Mouse (Mus musculus): ENCODE data around the gene Lrp8. TPM values are rescaled to one million over a fixed set of nuclear protein-coding genes. Genes with fewer than 3 reads are reported as not detected.

Gene Lrp8
- total and polyA plus RNA-seq, 3 experiments: 6.4 to 21.1 (median 14.2) TPM

DNA sequence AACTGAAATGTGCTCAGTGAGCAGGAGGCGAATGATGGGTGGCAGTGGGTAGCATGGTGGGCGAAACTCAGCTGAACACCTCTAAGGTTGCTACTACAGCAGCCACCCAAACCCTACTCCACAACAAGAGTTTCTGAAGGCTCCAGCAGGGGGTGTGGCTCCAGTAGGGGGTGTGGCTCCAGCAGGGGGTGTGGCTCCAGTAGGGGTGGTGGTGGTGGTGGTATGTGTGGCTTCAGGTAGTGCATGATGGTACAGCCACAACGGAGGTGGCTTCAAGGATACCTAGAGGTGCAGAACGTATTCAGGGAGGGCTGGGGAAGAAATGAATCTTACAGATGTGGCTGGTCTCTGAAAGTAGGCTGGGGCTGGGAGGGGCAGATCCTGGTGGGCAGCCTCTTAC is 5.7 kb downstream of the Lrp8 start:
- H3K27me3 ChIP-seq (replicated peaks): no peaks in the 10 kb centered on the region
- H3K27ac ChIP-seq (ENCODE audit: insufficient read depth, low read depth): no peak overlapping the region
- H3K4me3 ChIP-seq (replicated peaks in 1 of 3; ENCODE audit: low read depth in 2 of 3, low read length in 2 of 3, poor library complexity in 1 of 3): no peak overlapping the region
- H3K9me3 ChIP-seq (replicated peaks; ENCODE audit: low read length): no peaks in the 10 kb centered on the region
- in situ Hi-C loops (cut with MboI; ENCODE audit: low pct_ligation_motif_present, low pct_unique_long_range_greater_than_20kb, low sequenced_read_pairs) (loop anchor here (5.0 kb wide), 1 partner anchor 35 kb away; no protein-coding TSS in a partner anchor), dilution Hi-C loops (cut with MboI; ENCODE audit: extremely low pct_ligation_motif_present, extremely low pct_unique_long_range_greater_than_20kb, low sequenced_read_pairs) (no loop called here)
- no peak for TF ChIP-seq TCF12 (IDR thresholded peaks at IDR 0.05; ENCODE audit: low read depth, low read length)
- no peak for TF ChIP-seq UBTF (IDR thresholded peaks at IDR 0.05; ENCODE audit: low read depth, low read length)
- peaks cover 2 to 44% of the 10 kb centered on the region in 2 experiments; a peak in 3 of 4 replicates for H3K4me1 ChIP-seq (ENCODE audit: control insufficient read depth in 1 of 2, insufficient read depth in 2 of 2)
- no peaks in the 10 kb centered on the region for H3K79me2 ChIP-seq (replicated peaks; ENCODE audit: control insufficient read depth, extremely low read depth, insufficient read depth, poor library complexity, severe bottlenecking)
- peaks cover 0 to 71% of the 10 kb centered on the region in 2 experiments for H3K36me3 ChIP-seq (replicated peaks in 1 of 2; ENCODE audit: control insufficient read depth in 1 of 2, insufficient read depth in 1 of 2, low read length in 1 of 2)
- no peak for DNase-seq (ENCODE audit: extremely low read depth)
- no peak overlapping the region for H3K4me2 ChIP-seq (ENCODE audit: insufficient read depth, low read depth, poor library complexity, severe bottlenecking)
- no peak overlapping the region for H3K9ac ChIP-seq (ENCODE audit: insufficient read depth, low read depth)

DNA sequence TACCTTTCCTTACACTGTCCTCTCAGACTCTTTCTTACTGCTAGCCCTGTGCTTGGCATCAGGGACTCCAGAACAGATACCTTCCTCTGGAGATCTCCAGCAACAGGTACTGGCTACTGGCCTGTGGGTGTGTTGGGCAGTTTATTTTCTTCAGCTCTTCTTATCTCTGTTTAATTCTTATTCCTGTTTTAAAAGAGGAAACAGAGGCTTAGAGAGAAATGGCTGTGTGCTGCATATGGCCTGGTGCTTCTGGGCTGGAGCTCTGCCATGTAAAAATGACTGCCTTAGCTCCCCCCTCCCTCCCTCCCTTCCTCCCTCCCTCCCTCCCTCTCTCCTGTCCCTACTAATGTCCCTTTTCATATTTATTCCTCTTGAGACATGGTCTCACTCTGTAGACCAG is 6.6 kb downstream of the Lrp8 start:
- TF ChIP-seq E2F4 (IDR thresholded peaks at IDR 0.05; ENCODE audit: insufficient replicate concordance, low read depth, low read length): no peak
- TF ChIP-seq ELF1 (IDR thresholded peaks at IDR 0.05; ENCODE audit: low read depth, low read length): no peak
- Histone ChIP-seq H3K9ac (ENCODE audit: insufficient read depth, low read depth) (no peak overlapping the region), H3K4me2 (ENCODE audit: insufficient read depth, low read depth, poor library complexity, severe bottlenecking) (no peak overlapping the region), H3K4me1 (ENCODE audit: control insufficient read depth in 1 of 2, insufficient read depth in 2 of 2) (peaks cover 3 to 49% of the 10 kb centered on the region in 2 experiments; a peak in 3 of 4 replicates), H3K27ac (ENCODE audit: insufficient read depth, low read depth) (no peak overlapping the region), H3K4me3 (replicated peaks in 1 of 3; ENCODE audit: low read depth in 2 of 3, low read length in 2 of 3, poor library complexity in 1 of 3) (no peak overlapping the region), H3K27me3 (replicated peaks) (no peaks in the 10 kb centered on the region), H3K79me2 (replicated peaks; ENCODE audit: control insufficient read depth, extremely low read depth, insufficient read depth, poor library complexity, severe bottlenecking) (no peaks in the 10 kb centered on the region), H3K9me3 (replicated peaks; ENCODE audit: low read length) (no peaks in the 10 kb centered on the region), H3K36me3 (replicated peaks in 1 of 2; ENCODE audit: control insufficient read depth in 1 of 2, insufficient read depth in 1 of 2, low read length in 1 of 2) (peaks cover 0 to 78% of the 10 kb centered on the region in 2 experiments)
- dilution Hi-C loops (cut with MboI; ENCODE audit: extremely low pct_ligation_motif_present, extremely low pct_unique_long_range_greater_than_20kb, low sequenced_read_pairs): no loop called here
- in situ Hi-C loops (cut with MboI; ENCODE audit: low pct_ligation_motif_present, low pct_unique_long_range_greater_than_20kb, low sequenced_read_pairs): loop anchor here (5.0 kb wide), 1 partner anchor 34 kb away; no protein-coding TSS in a partner anchor
- DNase-seq (ENCODE audit: extremely low read depth): no peak

GRCm38 (mm10) chr4:107811006-107811405 is 8.9 kb downstream of the Lrp8 start:
- no peaks in the 10 kb centered on the region for H3K27me3 ChIP-seq (replicated peaks)
- no peaks in the 10 kb centered on the region for H3K9me3 ChIP-seq (replicated peaks; ENCODE audit: low read length)
- H3K4me3 ChIP-seq (replicated peaks in 1 of 3; ENCODE audit: low read depth in 2 of 3, low read length in 2 of 3, poor library complexity in 1 of 3): no peak overlapping the region
- H3K79me2 ChIP-seq (replicated peaks; ENCODE audit: control insufficient read depth, extremely low read depth, insufficient read depth, poor library complexity, severe bottlenecking): no peaks in the 10 kb centered on the region
- no peak overlapping the region for H3K4me2 ChIP-seq (ENCODE audit: insufficient read depth, low read depth, poor library complexity, severe bottlenecking)
- peaks cover 2 to 35% of the 10 kb centered on the region in 2 experiments for H3K4me1 ChIP-seq (ENCODE audit: control insufficient read depth in 1 of 2, insufficient read depth in 2 of 2)
- no peak overlapping the region for H3K9ac ChIP-seq (ENCODE audit: insufficient read depth, low read depth)
- H3K36me3 ChIP-seq (replicated peaks in 1 of 2; ENCODE audit: control insufficient read depth in 1 of 2, insufficient read depth in 1 of 2, low read length in 1 of 2): peaks cover 0 to 88% of the 10 kb centered on the region in 2 experiments
- in situ Hi-C loops (cut with MboI; ENCODE audit: low pct_ligation_motif_present, low pct_unique_long_range_greater_than_20kb, low sequenced_read_pairs) (no loop called here), dilution Hi-C loops (cut with MboI; ENCODE audit: extremely low pct_ligation_motif_present, extremely low pct_unique_long_range_greater_than_20kb, low sequenced_read_pairs) (no loop called here)
- TF ChIP-seq MXI1 (IDR thresholded peaks at IDR 0.05; ENCODE audit: low read depth, low read length) (no peak), MAX (IDR thresholded peaks at IDR 0.05; ENCODE audit: low read length) (no peak), POLR2AphosphoS2 (IDR thresholded peaks at IDR 0.05; ENCODE audit: low read depth, low read length) (no peak), RAD21 (IDR thresholded peaks at IDR 0.05; ENCODE audit: low read depth, low read length) (no peak), ZC3H11A (IDR thresholded peaks at IDR 0.05; ENCODE audit: low read depth, low read length) (no peak), E2F4 (IDR thresholded peaks at IDR 0.05; ENCODE audit: insufficient replicate concordance, low read depth, low read length) (no peak), JUN (IDR thresholded peaks at IDR 0.05; ENCODE audit: insufficient read depth, low read depth, low read length) (no peak), RCOR1 (conservative IDR thresholded peaks at IDR 0.05; ENCODE audit: low read depth, low read length) (no peak), USF1 (IDR thresholded peaks at IDR 0.05; ENCODE audit: low read depth, low read length) (no peak), MAFK (IDR thresholded peaks at IDR 0.05; ENCODE audit: insufficient replicate concordance, low read length) (no peak), TBP (conservative IDR thresholded peaks at IDR 0.05; ENCODE audit: low read depth, low read length) (no peak), MAZ (IDR thresholded peaks at IDR 0.05; ENCODE audit: low read depth, low read length) (no peak), PAX5 (IDR thresholded peaks at IDR 0.05; ENCODE audit: low read length) (no peak)
- DNase-seq (ENCODE audit: extremely low read depth): no peak
- no peak overlapping the region for H3K27ac ChIP-seq (ENCODE audit: insufficient read depth, low read depth)
